Mouse (Mus musculus) CH12.LX (cell line): ENCODE data around the gene Tkt.

Source experiments
- CTCF ChIP-seq, 2 experiments: IDR thresholded peaks in 1 of 2; conservative IDR thresholded peaks in 1 of 2; 2 replicates each; pipeline ENCODE4 v1.5.1; 2011 to 2012; ENCODE audit warnings: low read depth in 2 of 2, low read length in 2 of 2, improper control_type of control experiment in 1 of 2, inconsistent platforms in 1 of 2, mild to moderate bottlenecking in 1 of 2, moderate library complexity in 1 of 2
- IRF4 ChIP-seq: IDR thresholded peaks from 2 replicates; pipeline ENCODE4 v1.6.1; 2014; ENCODE audit warnings: low read depth, mild to moderate bottlenecking, inconsistent platforms, low read length, improper control_type of control experiment
- MAX ChIP-seq: IDR thresholded peaks from 2 replicates; pipeline ENCODE4 v1.6.1; 2011; ENCODE audit warnings: low read length, improper control_type of control experiment
- ZMIZ1 ChIP-seq: IDR thresholded peaks from 2 replicates; pipeline ENCODE4 v1.6.1; 2012; ENCODE audit warnings: low read depth, mild to moderate bottlenecking, inconsistent platforms, low read length, improper control_type of control experiment

DNA sequence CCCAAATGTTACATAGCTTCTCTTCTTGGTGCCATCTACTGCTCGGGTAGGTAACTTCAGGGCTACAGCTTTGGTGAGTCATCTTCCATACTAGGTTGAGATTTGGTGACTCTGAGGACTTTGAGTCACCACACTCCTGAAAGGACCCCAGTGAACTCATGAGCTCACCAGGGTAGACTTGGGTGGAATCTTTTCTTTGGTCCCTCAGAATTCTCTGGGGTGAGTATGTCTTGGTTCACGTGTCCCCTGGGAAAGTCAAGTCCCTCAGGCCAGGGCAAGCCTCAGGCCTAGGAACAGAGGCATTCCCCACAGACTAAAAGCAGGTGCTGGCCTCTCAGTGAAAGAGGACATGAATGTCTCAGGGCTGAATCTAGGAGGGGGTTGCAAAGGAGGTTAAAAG is 35.9 kb downstream of the Tkt start:
- TF ChIP-seq ZMIZ1, result no peak
- peak in 1 of 2 experiments; percentile 18; a peak in 1 of 4 replicates for TF ChIP-seq CTCF (conservative IDR thresholded peaks at IDR 0.05 in 1 of 2, IDR thresholded peaks at IDR 0.05 in 1 of 2; ENCODE audit: low read depth in 2 of 2, low read length in 2 of 2)
- no peak for TF ChIP-seq MAX
- peak; percentile 47; the same call in 1 of the 2 replicates for TF ChIP-seq IRF4
